Mouse (Mus musculus) liver, embryonic 12.5 days (tissue): ENCODE measurements around the gene Pla2g2c. TPM values are rescaled to one million over a fixed set of nuclear protein-coding genes. Genes with fewer than 3 reads are reported as not detected.

Source experiments
- ATAC-seq: fragments of 200-750 bp; cut with Nextera tagmentation; 2 replicates; pipeline ENCODE4 v1.8.0; 2017; ENCODE audit warnings: moderate number of reproducible peaks, mild to moderate bottlenecking, moderate library complexity
- H3K27ac ChIP-seq: fragments of 300-500 bp; sonication (generic); 2 replicates; pipeline ENCODE4 v1.5.1; 2016; ENCODE audit warnings: mild to moderate bottlenecking
- H3K27me3 ChIP-seq: fragments of 300-500 bp; sonication (generic); replicated peaks from 2 replicates; pipeline ENCODE4 v1.6.1; 2016; ENCODE audit warnings: mild to moderate bottlenecking, moderate library complexity
- H3K36me3 ChIP-seq: fragments of 300-500 bp; sonication (generic); 2 replicates; pipeline ENCODE4 v1.6.1; 2016; ENCODE audit warnings: mild to moderate bottlenecking, moderate library complexity
- H3K4me1 ChIP-seq: fragments of 300-500 bp; sonication (generic); 2 replicates; pipeline ENCODE4 v1.6.1; 2016
- H3K4me2 ChIP-seq: fragments of 300-500 bp; sonication (generic); 2 replicates; pipeline ENCODE4 v1.6.1; 2016; ENCODE audit warnings: mild to moderate bottlenecking, moderate library complexity
- H3K4me3 ChIP-seq: fragments of 300-500 bp; sonication (generic); 2 replicates; pipeline ENCODE4 v1.5.1; 2016; ENCODE audit warnings: mild to moderate bottlenecking, moderate library complexity
- H3K9ac ChIP-seq: fragments of 300-500 bp; sonication (generic); 2 replicates; pipeline ENCODE4 v1.6.1; 2016; ENCODE audit warnings: mild to moderate bottlenecking, moderate library complexity
- H3K9me3 ChIP-seq: fragments of 300-500 bp; sonication (generic); replicated peaks from 2 replicates; pipeline ENCODE4 v1.6.1; 2016; ENCODE audit warnings: mild to moderate bottlenecking, moderate library complexity
- WGBS: fragments of 180-500 bp; shearing (Covaris S2); methylation state at CpG from one replicate; pipeline ENCODE4 v1.1.7; 2016; ENCODE audit not compliant: insufficient replicate concordance; 5-methylcytosine and 5-hydroxymethylcytosine counted together
- polyA plus RNA-seq: library from polyadenylated mRNA; unstranded; fragments of >200 nt; fragmentation: Nextera tagmentation; extraction: Ambion mirVana; gene quantifications from 2 replicates; pipeline ENCODE4 v1.2.1, GENCODE M21; 2016

Gene Pla2g2c
- polyA plus RNA-seq, 1 experiment from 2014 or later = 0.10 TPM

DNA sequence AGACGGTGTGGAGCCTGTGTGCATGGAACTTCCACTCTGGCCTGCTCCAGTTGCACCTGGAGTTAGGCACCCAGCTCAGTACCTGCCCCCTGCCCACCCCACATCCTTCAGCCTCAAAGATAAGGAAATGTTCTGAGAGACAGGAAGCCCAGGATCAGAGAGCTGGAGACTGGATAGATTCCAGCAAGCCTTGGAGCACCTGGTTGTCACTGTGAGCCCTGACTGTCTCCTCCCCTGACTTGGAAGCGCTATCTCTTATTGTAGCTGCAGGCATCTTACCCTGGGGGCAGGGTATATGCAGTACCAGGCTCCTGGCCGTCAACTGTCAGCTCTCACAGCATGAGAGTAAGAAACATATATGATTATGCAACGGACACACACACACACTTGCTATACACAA, 30.8 kb downstream of the Pla2g2c start:
- Histone ChIP-seq H3K27ac (no peak overlapping the region), H3K4me1 (no peaks in the 10 kb centered on the region), H3K27me3 (no peaks in the 10 kb centered on the region), H3K4me2 (no peak overlapping the region), H3K4me3 (no peak overlapping the region), H3K9ac (no peak overlapping the region), H3K9me3 (no peaks in the 10 kb centered on the region), H3K36me3 (no peaks in the 10 kb centered on the region)
- 53% methylated on average over 4 of the region's 4 CpGs for WGBS
- no peak for ATAC-seq

DNA sequence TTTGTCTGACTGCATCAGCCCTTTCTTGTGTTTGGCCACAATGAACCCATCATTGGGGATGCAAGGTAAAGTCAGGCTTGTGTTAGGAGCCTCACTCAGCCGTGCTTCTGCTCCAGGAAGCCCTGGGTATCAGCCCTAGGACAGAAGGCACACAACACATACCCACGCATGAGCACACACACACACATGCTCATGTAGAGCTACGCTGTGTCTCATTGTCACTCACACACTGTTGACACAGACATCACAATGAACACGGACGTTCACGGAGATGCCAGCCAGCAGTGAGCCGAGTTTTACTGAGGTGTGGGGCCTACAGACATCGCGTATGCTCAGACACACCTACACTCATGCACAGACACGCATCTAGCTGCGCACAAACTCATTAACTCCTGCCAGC, 31.4 kb downstream of the Pla2g2c start:
- no peak overlapping the region for H3K9ac ChIP-seq
- H3K27me3 ChIP-seq = no peaks in the 10 kb centered on the region
- no peak overlapping the region for H3K4me3 ChIP-seq
- no peaks in the 10 kb centered on the region for H3K9me3 ChIP-seq
- H3K36me3 ChIP-seq = no peaks in the 10 kb centered on the region
- no peaks in the 10 kb centered on the region for H3K4me1 ChIP-seq
- no peak for ATAC-seq
- H3K4me2 ChIP-seq = no peak overlapping the region
- 76% methylated on average over 11 of the region's 11 CpGs for WGBS
- no peak overlapping the region for H3K27ac ChIP-seq

DNA sequence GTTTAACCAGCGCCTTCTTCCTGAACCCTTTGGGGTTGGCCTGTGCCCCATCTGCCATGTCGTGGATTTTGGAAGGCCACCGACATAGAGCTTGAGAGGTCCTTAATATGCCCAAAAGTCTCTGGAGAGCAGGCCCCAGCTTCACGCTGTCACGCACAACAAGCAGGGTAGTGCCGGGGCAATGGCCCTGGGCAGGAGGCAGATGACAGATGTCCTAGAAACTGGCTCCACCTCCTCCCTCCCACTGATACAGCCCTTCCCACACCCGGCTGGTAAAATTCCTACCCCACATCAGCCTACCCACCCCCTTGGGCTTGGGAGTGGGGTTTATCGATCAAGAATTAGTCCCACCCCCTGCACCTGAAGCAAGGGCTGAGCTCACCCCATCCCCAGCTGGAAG, 32.8 kb downstream of the Pla2g2c start, which contains the start of gene Pla2g2f:
Gene Pla2g2f, minus strand, starts transcription at position 211 of the 400 bp plus-strand sequence.
- no peak within 1 kb of the TSS for H3K9ac ChIP-seq
- no peaks in the 10 kb centered on the region for H3K4me1 ChIP-seq
- no peak for ATAC-seq
- no peaks in the 10 kb centered on the region for H3K36me3 ChIP-seq
- WGBS = 72% methylated on average over 8 of the region's 8 CpGs
- H3K9me3 ChIP-seq = no peaks in the 10 kb centered on the region
- H3K27me3 ChIP-seq = no peaks in the 10 kb centered on the region
- no peak within 1 kb of the TSS for H3K27ac ChIP-seq
- no peak within 1 kb of the TSS for H3K4me3 ChIP-seq
- H3K4me2 ChIP-seq = no peak within 1 kb of the TSS

DNA sequence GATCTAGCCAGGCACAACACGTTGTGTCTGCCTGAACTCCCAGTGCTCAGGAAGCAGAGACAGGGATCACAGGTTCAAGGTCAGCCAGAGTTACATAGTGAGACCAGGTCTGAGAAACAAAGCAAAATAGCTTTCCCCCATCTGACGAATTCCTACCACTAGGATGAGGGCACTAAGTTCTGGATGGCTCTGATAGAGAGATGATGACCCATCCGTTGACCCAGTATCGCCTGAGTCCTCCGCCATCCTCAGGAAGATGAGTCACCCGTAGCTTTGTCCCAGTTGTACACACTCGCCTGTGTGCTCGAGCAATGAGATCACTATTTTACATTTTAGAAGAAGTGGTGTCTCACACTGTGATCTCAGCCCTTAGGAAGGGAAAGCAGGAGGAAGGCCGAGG, 37.7 kb downstream of the Pla2g2c start:
- Histone ChIP-seq H3K27me3 (0 out of 2 replicates have a peak, but pooled peaks cover 3% of the 10 kb centered on the region), H3K4me1 (no peaks in the 10 kb centered on the region), H3K4me2 (no peak overlapping the region), H3K27ac (no peak overlapping the region), H3K36me3 (no peaks in the 10 kb centered on the region), H3K9me3 (no peaks in the 10 kb centered on the region), H3K4me3 (no peak overlapping the region), H3K9ac (no peak overlapping the region)
- no peak for ATAC-seq
- 38% methylated on average over 9 of the region's 9 CpGs for WGBS

DNA sequence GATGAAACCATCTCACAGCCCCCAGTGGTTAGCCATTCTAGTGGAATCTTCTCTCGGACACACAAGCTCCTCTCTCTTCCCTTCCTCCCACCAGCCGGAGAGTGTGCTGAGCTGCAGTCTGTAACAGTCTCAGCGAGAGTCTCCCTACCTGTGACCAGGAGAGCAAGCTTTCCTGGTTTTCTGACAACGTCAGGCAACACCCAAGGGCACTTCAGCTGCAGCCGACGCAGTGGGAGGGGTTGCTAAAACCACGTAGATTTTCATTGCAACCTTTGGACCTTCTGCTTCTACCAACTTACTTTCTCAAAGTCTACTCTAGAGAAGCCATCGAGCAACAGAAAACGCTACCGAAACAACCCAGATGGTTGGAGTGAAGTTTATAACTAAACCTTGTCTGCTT, 47.4 kb downstream of the Pla2g2c start:
- H3K9me3 ChIP-seq = no peaks in the 10 kb centered on the region
- no peaks in the 10 kb centered on the region for H3K4me1 ChIP-seq
- WGBS = 63% methylated on average over 10 of the region's 10 CpGs
- no peak overlapping the region for H3K9ac ChIP-seq
- H3K4me3 ChIP-seq = no peak overlapping the region
- no peak for ATAC-seq
- 0 out of 2 replicates have a peak, but pooled peaks cover 10% of the 10 kb centered on the region for H3K27me3 ChIP-seq
- no peaks in the 10 kb centered on the region for H3K36me3 ChIP-seq
- H3K4me2 ChIP-seq = no peak overlapping the region
- H3K27ac ChIP-seq = no peak overlapping the region

DNA sequence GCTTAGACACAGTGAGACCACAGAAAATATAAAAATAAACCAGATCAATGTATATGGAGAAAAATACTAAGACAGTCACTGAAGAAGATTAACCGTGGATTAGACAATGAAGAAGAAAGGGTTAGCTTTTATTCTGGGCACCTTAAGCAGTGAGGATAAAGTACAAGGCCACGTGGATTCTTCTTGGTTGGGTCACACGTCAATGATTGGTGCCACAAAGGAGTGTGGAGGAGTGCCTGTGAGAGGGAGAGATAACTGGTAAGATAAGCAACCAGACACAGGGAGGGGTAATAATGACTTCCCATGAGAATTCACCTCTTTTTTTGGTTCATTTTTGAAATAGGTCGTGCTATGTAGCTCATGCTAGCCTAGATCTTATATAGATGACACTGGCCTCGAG, 47.8 kb downstream of the Pla2g2c start:
- Histone ChIP-seq H3K9ac (no peak overlapping the region), H3K36me3 (no peaks in the 10 kb centered on the region), H3K4me1 (no peaks in the 10 kb centered on the region), H3K27ac (no peak overlapping the region), H3K27me3 (0 out of 2 replicates have a peak, but pooled peaks cover 10% of the 10 kb centered on the region), H3K9me3 (no peaks in the 10 kb centered on the region), H3K4me2 (no peak overlapping the region), H3K4me3 (no peak overlapping the region)
- 62% methylated on average over 5 of the region's 5 CpGs for WGBS
- ATAC-seq = no peak

DNA sequence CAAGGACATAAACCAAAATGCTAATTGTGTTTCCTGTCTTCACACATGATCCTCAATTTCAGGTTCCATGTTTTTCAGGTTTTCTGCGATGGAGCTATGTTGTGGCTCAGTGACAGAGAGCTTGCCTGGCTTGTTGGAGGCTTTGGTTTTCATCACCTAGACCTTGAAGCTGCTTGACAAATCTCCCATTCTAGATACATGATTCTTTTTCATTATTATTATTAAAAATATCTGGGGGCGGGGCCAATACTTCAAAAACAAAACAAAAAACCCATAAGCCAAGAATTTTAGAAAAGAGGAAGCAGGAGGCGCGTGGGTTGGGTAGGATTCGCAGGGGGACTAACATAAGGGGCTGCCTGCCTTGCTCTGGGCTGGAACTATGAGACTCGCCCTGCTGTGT, 50.8 kb downstream of the Pla2g2c start, which contains the start of gene Pla2g2d:
Gene Pla2g2d, plus strand, starts transcription at position 301 of the 400 bp plus-strand sequence.
- Histone ChIP-seq H3K27me3 (peaks cover 22% of the 10 kb centered on the region; the same call in 1 of the 2 replicates), H3K4me3 (no peak within 1 kb of the TSS), H3K4me2 (no peak within 1 kb of the TSS), H3K4me1 (no peaks in the 10 kb centered on the region), H3K36me3 (no peaks in the 10 kb centered on the region), H3K9me3 (no peaks in the 10 kb centered on the region), H3K27ac (no peak within 1 kb of the TSS), H3K9ac (no peak within 1 kb of the TSS)
- ATAC-seq = no peak
- 47% methylated on average over 6 of the region's 6 CpGs for WGBS

DNA sequence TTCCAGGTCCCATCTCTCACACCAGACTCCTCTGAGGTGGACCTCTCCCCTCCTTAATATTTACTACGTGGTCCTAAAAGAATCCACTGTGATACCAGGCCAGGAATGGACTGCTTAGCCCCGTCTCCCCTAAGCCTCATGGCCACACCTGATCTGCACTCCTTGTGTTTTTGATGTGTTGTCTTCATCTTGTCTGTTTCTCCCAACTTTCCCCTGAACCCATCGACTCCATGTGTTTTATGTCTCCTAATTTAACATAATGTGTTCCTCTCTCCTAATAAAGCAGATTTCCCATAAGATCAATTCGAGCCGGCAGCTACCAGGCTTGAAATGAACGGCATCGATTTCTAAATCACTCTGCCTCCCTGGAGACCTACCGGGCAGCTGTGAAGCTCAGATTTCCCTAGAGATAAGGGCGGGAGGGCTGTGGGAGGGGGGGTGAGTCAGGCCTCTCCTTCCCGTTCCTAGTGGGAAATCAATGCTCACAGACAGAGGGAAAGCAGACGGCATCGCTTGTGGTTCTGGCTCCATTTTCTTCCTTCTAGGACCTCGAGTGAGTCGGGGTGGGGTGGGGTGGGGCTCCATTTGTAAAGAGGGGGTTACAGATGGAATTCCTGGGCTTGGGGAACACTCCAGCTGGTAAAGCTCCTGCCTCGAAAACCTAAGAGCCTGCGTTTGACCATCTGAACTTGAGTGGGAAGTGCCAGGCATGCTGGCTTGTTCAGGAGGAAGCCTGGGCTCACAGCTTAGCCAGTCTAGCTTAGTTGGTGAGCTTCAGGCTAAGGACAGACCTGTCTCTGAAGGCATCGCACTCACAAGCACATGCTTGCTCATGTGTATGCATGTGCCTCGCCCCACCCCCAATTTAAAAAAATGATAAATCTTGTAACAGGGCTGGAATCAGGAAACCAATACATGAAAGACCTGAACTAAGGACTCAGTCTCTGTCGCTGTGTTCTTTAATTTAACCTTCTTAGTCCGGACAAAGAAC, 53.1 kb downstream of the Pla2g2c start:
- 36% methylated on average over 20 of the region's 20 CpGs for WGBS
- Histone ChIP-seq H3K27me3 (peaks cover 17% of the 10 kb centered on the region; the same call in 1 of the 2 replicates), H3K9ac (no peak overlapping the region), H3K27ac (no peak overlapping the region), H3K4me3 (no peak overlapping the region), H3K4me1 (no peaks in the 10 kb centered on the region), H3K4me2 (no peak overlapping the region), H3K36me3 (no peaks in the 10 kb centered on the region), H3K9me3 (no peaks in the 10 kb centered on the region)
- ATAC-seq = no peak

DNA sequence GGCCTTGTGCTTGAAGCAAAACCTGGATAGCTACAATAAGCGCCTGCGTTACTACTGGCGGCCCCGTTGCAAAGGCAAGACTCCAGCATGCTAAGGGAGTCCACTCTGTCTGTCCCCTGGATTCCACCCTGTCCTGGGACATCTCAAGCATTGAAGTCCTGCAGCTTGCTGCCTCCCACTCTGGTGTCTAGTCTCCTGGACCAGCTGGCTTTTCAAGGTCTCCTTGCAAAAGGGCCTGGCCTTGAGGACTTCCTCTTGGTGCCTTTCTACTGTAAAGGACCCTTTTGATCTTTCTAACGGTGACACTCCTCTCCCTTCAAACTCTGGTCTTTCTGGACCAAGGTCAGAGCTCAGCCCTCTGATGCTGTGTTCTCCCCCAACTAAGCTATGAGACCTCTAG, 55.7 kb downstream of the Pla2g2c start:
- H3K4me2 ChIP-seq = no peak overlapping the region
- no peaks in the 10 kb centered on the region for H3K36me3 ChIP-seq
- no peaks in the 10 kb centered on the region for H3K9me3 ChIP-seq
- no peak overlapping the region for H3K27ac ChIP-seq
- no peak overlapping the region for H3K9ac ChIP-seq
- 72% methylated on average over 5 of the region's 5 CpGs for WGBS
- H3K4me3 ChIP-seq = no peak overlapping the region
- H3K27me3 ChIP-seq = peaks cover 20% of the 10 kb centered on the region; the same call in 1 of the 2 replicates
- ATAC-seq = no peak
- H3K4me1 ChIP-seq = no peaks in the 10 kb centered on the region

DNA sequence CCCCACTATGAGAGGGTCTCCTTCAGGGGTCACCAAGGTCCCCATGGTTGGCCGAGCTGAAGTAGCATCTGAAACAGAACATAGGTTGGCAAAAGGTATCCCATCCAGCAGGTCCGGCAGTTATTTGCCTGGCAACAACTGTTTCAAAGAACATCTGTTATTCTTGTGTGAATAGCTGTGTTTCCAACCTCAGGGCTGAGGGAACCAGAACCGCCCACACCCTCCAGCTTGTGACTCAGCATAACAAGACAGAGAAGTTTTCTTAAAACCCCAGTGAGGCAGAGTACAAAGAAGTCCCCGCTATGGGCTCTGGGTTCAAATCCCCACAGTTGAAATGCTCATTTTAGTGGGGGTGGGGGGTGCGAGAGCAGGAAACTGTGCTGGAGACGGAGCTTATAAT, 57.5 kb downstream of the Pla2g2c start:
- Histone ChIP-seq H3K9me3 (no peaks in the 10 kb centered on the region), H3K27ac (no peak overlapping the region)
- no peak for ATAC-seq

DNA sequence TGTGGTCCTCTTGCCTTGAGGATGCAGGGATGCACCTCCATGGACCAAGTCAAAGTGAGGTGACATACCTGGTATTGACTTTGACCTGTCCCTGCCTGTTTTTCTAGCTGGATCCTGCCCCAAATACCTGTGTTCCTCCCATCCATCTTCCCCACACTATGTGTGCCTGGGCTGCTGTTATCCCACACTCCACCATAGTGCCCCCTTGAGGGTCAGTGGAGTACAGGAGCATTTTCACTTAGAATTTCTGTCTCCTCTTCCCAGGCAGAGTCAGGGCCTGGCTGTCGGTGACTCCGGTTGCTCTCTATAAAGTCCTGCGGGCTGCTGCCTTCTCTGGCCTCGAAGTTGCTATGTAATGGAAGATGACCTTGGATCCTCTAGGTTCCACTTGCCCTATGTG, 61.1 kb downstream of the Pla2g2c start:
- Histone ChIP-seq H3K4me2 (no peak overlapping the region), H3K27ac (no peak overlapping the region), H3K36me3 (no peaks in the 10 kb centered on the region), H3K9me3 (no peaks in the 10 kb centered on the region), H3K27me3 (peaks cover 10% of the 10 kb centered on the region; the same call in 1 of the 2 replicates), H3K9ac (no peak overlapping the region), H3K4me1 (no peaks in the 10 kb centered on the region), H3K4me3 (no peak overlapping the region)
- no peak for ATAC-seq
- 54% methylated on average over 4 of the region's 4 CpGs for WGBS

More for the DNA sequence above, 57.5 kb downstream of the Pla2g2c start:
- H3K4me3 ChIP-seq = no peak overlapping the region
- H3K27me3 ChIP-seq = peaks cover 15% of the 10 kb centered on the region; the same call in 1 of the 2 replicates
- H3K36me3 ChIP-seq = no peaks in the 10 kb centered on the region
- no peaks in the 10 kb centered on the region for H3K4me1 ChIP-seq
- no peak overlapping the region for H3K9ac ChIP-seq
- H3K4me2 ChIP-seq = no peak overlapping the region
- 67% methylated on average over 6 of the region's 6 CpGs for WGBS

DNA sequence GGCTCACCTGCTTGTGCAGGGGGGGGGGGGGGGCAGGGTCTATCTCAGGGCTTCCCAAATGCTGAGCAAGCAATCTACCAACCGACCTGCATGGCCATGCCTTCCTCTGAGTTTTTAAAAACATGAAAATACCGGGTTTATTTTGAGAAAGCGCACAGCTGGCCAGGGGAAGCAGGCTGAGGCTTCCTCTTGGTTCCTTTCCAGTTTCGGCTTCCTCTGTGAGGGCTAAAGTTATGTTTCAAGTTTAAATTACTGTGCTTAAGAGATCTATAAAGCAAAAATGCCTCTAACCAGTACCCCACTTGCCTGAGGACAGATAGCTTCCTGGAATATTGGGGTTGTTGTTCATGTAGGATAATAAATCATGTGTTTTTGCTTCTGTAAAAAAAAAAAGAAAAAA, 61.5 kb downstream of the Pla2g2c start:
- no peak for ATAC-seq
- H3K9me3 ChIP-seq = no peaks in the 10 kb centered on the region
- WGBS = 50% methylated on average over 4 of the region's 4 CpGs
- H3K4me1 ChIP-seq = no peaks in the 10 kb centered on the region
- H3K4me3 ChIP-seq = no peak overlapping the region
- H3K27ac ChIP-seq = no peak overlapping the region
- no peak overlapping the region for H3K9ac ChIP-seq
- H3K27me3 ChIP-seq = peaks cover 10% of the 10 kb centered on the region; the same call in 1 of the 2 replicates
- no peak overlapping the region for H3K4me2 ChIP-seq
- H3K36me3 ChIP-seq = no peaks in the 10 kb centered on the region
